Mouse (Mus musculus): Measurements from ENCODE around the gene Cideb.

- no peak for TF ChIP-seq CHD1 (IDR thresholded peaks at IDR 0.05; ENCODE audit: low read depth, low read length)
- no peak for TF ChIP-seq BHLHE40 (IDR thresholded peaks at IDR 0.05; ENCODE audit: borderline replicate concordance, low read depth, low read length)
- TF ChIP-seq USF2 (IDR thresholded peaks at IDR 0.05; ENCODE audit: borderline replicate concordance in 1 of 2, insufficient read depth in 1 of 2, low read depth in 1 of 2, low read length in 2 of 2), result no peak
- no peak for TF ChIP-seq POLR2A (IDR thresholded peaks at IDR 0.05; ENCODE audit: control insufficient read depth in 1 of 2, insufficient read depth in 1 of 2, low read depth in 1 of 2, low read length in 2 of 2, poor library complexity in 1 of 2)
- no peak for TF ChIP-seq RCOR1 (IDR thresholded peaks at IDR 0.05; ENCODE audit: low read depth, low read length)
- no peak for TF ChIP-seq MAX (IDR thresholded peaks at IDR 0.05; ENCODE audit: low read length)
- no peak for TF ChIP-seq MAFK (IDR thresholded peaks at IDR 0.05; ENCODE audit: borderline replicate concordance, low read depth, low read length)
- TF ChIP-seq USF1 (IDR thresholded peaks at IDR 0.05; ENCODE audit: low read depth, low read length), result no peak
- TF ChIP-seq POLR2AphosphoS2 (IDR thresholded peaks at IDR 0.05; ENCODE audit: low read length), result no peak
- no peak for TF ChIP-seq CTCF (IDR thresholded peaks at IDR 0.05 in 2 of 3, conservative IDR thresholded peaks at IDR 0.05 in 1 of 3; ENCODE audit: control insufficient read depth in 1 of 3, insufficient read depth in 1 of 3, low read depth in 2 of 3, low read length in 3 of 3, poor library complexity in 1 of 3, severe bottlenecking in 1 of 3)
- TF ChIP-seq ZC3H11A (IDR thresholded peaks at IDR 0.05; ENCODE audit: low read depth, low read length), result no peak
- no peak for TF ChIP-seq MYC (IDR thresholded peaks at IDR 0.05; ENCODE audit: low read depth, low read length)
- TF ChIP-seq KAT2A (conservative IDR thresholded peaks at IDR 0.05; ENCODE audit: low read depth, low read length), result no peak
- no peak for TF ChIP-seq TAL1 (IDR thresholded peaks at IDR 0.05; ENCODE audit: low read length)
These were observed 18.9 kb upstream of the Cideb start for GRCm38 (mm10) chr14:55777176-55777575.
